Mouse (Mus musculus) kidney, adult 2 months (tissue): Measurements from ENCODE around the gene Mettl7b.
"Not testable (repeated sequence)": the region's sequence is repeated elsewhere in the genome, so short reads cannot be mapped to it uniquely, and the experiment has no call there.

Experiments used
- CTCF ChIP-seq: fragments of 200-500 bp; conservative IDR thresholded peaks from 2 replicates; pipeline ENCODE4 v1.5.1; 2011; ENCODE audit warnings: low read depth, mild to moderate bottlenecking, control low read depth, low read length, moderate library complexity, mixed read lengths; ENCODE audit not compliant: insufficient read depth, insufficient read length
- POLR2A ChIP-seq: fragments of 200-500 bp; IDR thresholded peaks from one replicate; pipeline ENCODE4 v1.6.1; 2011; ENCODE audit warnings: low read depth, low read length, control low read depth

DNA sequence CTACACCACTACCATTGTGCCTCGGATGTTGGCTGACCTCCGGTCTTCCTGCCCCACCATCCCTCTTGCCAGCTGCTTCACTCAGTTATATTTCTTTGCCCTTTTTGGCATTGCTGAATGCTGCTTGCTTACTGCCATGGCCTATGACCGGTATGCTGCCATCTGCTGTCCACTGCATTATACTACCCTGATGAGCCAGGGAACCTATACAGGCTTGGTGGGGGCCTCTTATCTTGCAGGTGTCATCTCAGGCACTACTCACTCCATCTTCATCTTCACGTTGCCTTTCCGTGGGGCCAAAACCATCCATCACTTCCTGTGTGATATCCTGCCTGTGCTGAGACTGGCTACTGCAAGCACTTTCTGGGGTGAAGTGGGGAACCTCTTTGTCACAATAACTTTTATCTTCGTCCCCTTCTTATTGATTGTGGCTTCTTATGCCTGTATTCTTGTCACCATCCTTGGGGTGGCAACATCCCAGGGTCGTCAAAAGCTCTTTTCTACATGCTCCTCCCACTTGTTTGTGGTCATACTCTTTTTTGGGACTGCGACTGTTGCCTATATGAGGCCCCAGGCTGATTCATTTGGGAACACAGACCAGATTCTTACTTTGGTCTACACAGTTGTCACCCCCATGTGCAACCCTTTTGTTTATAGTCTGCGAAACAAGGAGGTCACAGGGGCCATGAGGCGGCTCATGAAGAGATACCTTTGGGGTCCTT lies 29.5 kb upstream of the Mettl7b start:
- TF ChIP-seq CTCF, POLR2A: not testable (repeated sequence)
